Mouse (Mus musculus) olfactory bulb, adult 2 months (tissue): ENCODE measurements around the gene Hk3. TPM values are rescaled to one million over a fixed set of nuclear protein-coding genes. Genes with fewer than 3 reads are reported as not detected.

ENCODE experiments used
- H3K27ac ChIP-seq: fragments of 200-500 bp; 2 replicates; pipeline ENCODE4 v1.5.1; 2012; ENCODE audit warnings: low read depth, low read length; ENCODE audit not compliant: insufficient read depth
- H3K4me1 ChIP-seq: fragments of 200-500 bp; 2 replicates; pipeline ENCODE4 v1.6.1; 2012; ENCODE audit warnings: low read length; ENCODE audit not compliant: control insufficient read depth, insufficient read depth
- H3K4me3 ChIP-seq: fragments of 200-500 bp; 2 replicates; pipeline ENCODE4 v1.5.1; 2012; ENCODE audit warnings: mild to moderate bottlenecking, low read depth, low read length, moderate library complexity; ENCODE audit not compliant: insufficient read depth
- CTCF ChIP-seq: fragments of 200-500 bp; IDR thresholded peaks from 2 replicates; pipeline ENCODE4 v1.5.1; 2012; ENCODE audit warnings: low read depth, mild to moderate bottlenecking, low read length, moderate library complexity; ENCODE audit not compliant: insufficient read depth
- POLR2A ChIP-seq: fragments of 200-500 bp; IDR thresholded peaks from 2 replicates; pipeline ENCODE4 v1.6.1; 2012; ENCODE audit warnings: mild to moderate bottlenecking, low read depth, low read length, moderate library complexity; ENCODE audit not compliant: insufficient read depth
- WGBS: fragments of 180-500 bp; shearing (Covaris S2); methylation state at CpG from one replicate; pipeline ENCODE4 v1.1.7; 2018; 5-methylcytosine and 5-hydroxymethylcytosine counted together
- polyA plus RNA-seq: library from polyadenylated mRNA; stranded (reverse); fragments of >200 nt; gene quantifications from 2 replicates; pipeline ENCODE4 v1.2.4, GENCODE M21; 2012; ENCODE audit warnings: low replicate concordance; ENCODE audit not compliant: missing spikeins, insufficient read depth, insufficient read length

The Hk3 gene
- polyA plus RNA-seq = not detected in 2 replicates

DNA sequence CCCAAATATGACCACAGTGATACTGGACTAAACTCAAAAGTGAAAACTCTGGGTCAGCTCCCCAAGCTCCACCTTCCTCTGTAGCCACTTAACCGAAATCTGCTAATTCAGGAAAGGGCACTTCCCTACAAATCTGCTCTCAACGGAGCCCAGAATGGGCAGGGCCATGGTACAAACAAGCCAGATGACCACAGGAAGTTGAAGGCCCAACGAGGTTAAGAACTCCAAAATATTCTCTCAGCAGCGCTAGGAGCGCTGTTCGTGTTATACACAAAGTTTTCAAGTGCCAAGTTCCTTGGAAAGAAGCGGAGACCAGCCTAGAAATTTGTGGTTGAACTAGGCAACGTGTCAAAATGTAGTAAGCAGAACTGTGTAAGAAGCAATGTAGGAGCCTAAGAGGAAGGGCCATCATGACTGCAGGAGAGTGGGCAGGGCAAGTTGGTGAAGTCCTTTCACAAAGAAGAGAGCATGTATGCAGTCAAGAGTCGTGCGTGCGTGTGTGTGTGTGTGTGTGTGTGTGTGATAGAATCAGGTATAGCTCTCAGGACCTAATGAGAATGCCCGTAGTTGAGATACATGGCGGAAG is at the start of gene Hk3:
Hk3 (minus strand) TSS at position 192 of the 586 bp plus-strand sequence.
- H3K4me1 ChIP-seq = peaks cover 2% of the 10 kb centered on the region; the same call in 1 of the 2 replicates
- no peak for TF ChIP-seq POLR2A
- TF ChIP-seq CTCF = no peak
- H3K27ac ChIP-seq = no peak within 1 kb of the TSS
- 90% methylated on average over 13 of the region's 13 CpGs for WGBS
- H3K4me3 ChIP-seq = no peak within 1 kb of the TSS

DNA sequence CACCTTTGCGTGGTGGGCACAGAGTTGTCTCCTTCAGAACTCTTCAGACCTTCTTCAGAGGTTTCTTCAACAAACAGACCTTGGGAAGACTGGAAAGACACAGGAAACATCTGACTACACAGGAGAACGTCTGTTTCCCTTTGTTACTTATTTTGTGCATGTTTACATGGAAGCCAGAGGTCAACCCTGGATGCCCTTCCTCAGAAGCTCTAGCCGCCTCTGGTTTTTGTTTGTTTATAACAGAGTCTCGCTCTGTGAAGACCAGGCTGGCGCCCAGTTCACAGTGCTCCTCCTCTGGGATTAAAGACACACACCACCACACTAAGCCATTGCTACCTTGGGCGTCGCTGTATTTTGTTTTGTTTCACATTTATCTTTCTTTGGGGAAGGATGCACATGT is 48.5 kb upstream of the Hk3 start:
- 88% methylated on average over 7 of the region's 7 CpGs for WGBS
- no peak for TF ChIP-seq CTCF
- no peak for TF ChIP-seq POLR2A
- no peak overlapping the region for H3K4me3 ChIP-seq
- no peak overlapping the region for H3K27ac ChIP-seq
- H3K4me1 ChIP-seq = no peaks in the 10 kb centered on the region

DNA sequence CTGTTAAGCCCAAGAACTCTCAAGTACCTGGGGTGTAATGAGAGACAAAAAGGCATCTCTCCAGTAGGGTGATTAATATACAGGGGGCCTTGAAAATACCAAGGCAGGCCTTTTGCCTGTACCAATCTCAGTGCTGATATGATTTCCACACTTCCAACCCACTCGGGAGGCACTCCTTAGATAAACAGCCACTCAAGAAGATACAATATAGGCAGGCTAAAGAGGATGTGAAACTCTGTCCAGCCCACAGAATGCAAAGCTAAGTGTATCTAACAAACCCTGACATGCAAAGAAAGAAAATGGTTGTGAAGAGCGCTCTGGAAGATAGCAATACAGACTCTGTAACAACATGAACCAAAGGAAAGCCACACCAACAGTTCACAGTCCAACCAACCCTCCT is 42.1 kb upstream of the Hk3 start:
- Histone ChIP-seq H3K4me3 (no peak overlapping the region), H3K27ac (no peak overlapping the region), H3K4me1 (no peaks in the 10 kb centered on the region)
- 90% methylated on average over 2 of the region's 2 CpGs for WGBS
- no peak for TF ChIP-seq CTCF
- TF ChIP-seq POLR2A = no peak

- 96% methylated on average over 2 of the region's 2 CpGs for WGBS
- Histone ChIP-seq H3K4me1 (no peaks in the 10 kb centered on the region), H3K27ac (no peak overlapping the region), H3K4me3 (no peak overlapping the region)
- TF ChIP-seq CTCF = no peak
- no peak for TF ChIP-seq POLR2A
These were observed 36.9 kb upstream of the Hk3 start for GRCm38 (mm10) chr13:55058042-55058441.

DNA sequence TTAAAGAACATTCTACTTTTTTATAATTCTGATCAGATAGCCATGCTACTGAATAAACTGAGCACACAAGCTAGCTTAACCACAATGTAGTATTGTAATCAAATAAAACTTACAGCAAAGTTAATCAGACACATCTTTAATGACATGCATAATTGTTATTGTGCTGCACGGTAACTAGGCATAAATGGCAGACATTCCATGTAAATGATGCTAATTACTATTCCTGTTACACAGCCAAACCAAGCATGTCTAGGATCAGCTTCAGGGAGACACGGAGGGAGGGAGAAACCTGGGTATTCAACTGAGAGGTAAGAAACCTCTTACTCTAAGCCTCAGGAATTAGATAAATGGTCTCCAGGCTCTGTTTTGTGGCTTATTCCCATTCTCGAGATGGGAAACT is 26.5 kb upstream of the Hk3 start:
- no peaks in the 10 kb centered on the region for H3K4me1 ChIP-seq
- TF ChIP-seq CTCF = no peak
- TF ChIP-seq POLR2A = no peak
- no peak overlapping the region for H3K4me3 ChIP-seq
- no peak overlapping the region for H3K27ac ChIP-seq
- 64% methylated on average over 3 of the region's 3 CpGs for WGBS

DNA sequence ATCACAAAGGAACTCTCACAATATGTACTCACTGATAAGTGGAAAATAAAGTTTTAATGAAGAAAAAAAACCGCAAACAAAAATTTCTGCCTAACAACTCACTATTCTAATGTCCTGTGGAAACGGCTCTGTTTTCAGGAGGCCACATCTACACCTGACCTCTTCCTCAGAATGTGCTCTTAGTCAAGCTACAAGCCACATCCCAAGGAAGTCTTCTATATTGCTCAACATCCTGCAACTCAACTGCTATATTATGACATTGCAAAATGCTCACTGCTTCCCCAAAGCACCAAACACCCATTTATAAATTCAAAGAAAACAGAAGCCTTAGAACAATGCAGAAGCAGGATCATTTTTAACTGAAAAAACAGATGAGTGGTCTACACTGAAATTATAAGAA is 18.8 kb upstream of the Hk3 start:
- no peak for TF ChIP-seq POLR2A
- TF ChIP-seq CTCF = no peak
- H3K4me3 ChIP-seq = no peak overlapping the region
- 91% methylated on average over 2 of the region's 2 CpGs for WGBS
- no peaks in the 10 kb centered on the region for H3K4me1 ChIP-seq
- no peak overlapping the region for H3K27ac ChIP-seq

DNA sequence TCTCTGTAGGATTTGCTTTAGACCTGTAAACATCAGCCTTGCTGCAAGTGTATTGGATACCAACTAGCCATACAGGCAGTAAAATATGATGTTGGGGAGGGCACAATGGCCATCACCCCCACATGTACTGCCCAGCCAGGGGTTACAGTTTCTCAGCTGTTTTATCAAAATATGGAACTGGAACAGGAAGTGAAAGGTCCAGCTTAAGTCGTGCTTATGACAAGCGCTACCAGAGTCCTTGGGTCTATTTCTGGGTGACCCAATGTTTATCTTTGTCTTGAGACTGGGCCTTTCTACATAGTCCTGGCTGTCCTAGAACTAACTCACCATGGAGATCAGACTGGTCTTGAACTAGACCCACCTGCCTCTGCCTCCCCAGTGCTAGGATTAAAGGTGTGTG is 3.0 kb upstream of the Hk3 start:
- H3K27ac ChIP-seq = no peak overlapping the region
- TF ChIP-seq CTCF = no peak
- 93% methylated on average over 2 of the region's 2 CpGs for WGBS
- peaks cover 2% of the 10 kb centered on the region; the same call in 1 of the 2 replicates for H3K4me1 ChIP-seq
- no peak overlapping the region for H3K4me3 ChIP-seq

- TF ChIP-seq CTCF = no peak
- no peak for TF ChIP-seq POLR2A
These were observed 1.5 kb upstream of the Hk3 start for GRCm38 (mm10) chr13:55022715-55023114.

GRCm38 (mm10) chr13:55022256-55022655 is 1.1 kb upstream of the Hk3 start:
- TF ChIP-seq CTCF (no peak), POLR2A (no peak)
- 56% methylated on average over 4 of the region's 4 CpGs for WGBS
- H3K27ac ChIP-seq = no peak overlapping the region

More at GRCm38 (mm10) chr13:55022715-55023114, 1.5 kb upstream of the Hk3 start:
- no peak overlapping the region for H3K27ac ChIP-seq
- no peak overlapping the region for H3K4me3 ChIP-seq
- 59% methylated on average over 9 of the region's 9 CpGs for WGBS
- H3K4me1 ChIP-seq = peaks cover 2% of the 10 kb centered on the region; the same call in 1 of the 2 replicates

More at GRCm38 (mm10) chr13:55022256-55022655, 1.1 kb upstream of the Hk3 start:
- Histone ChIP-seq H3K4me3 (no peak overlapping the region), H3K4me1 (peaks cover 2% of the 10 kb centered on the region; the same call in 1 of the 2 replicates)
